Comparison of ENCODE assay signal across 8 mouse cellular contexts in genomic region chr3:89270891-89271290, GRCm38 (mm10). TPM values are rescaled to one million over a fixed set of nuclear protein-coding genes. Genes with fewer than 3 reads are reported as not detected.
DNase-seq lines count a peak whose midpoint lies in the region; ATAC-seq and TF ChIP-seq lines count a peak whose summit lies in the region.

No protein-coding gene starts in this region.

- peak overlapping the region; percentile 60 for H3K4me3 ChIP-seq in forebrain, embryonic 15.5 days
- H3K4me3 ChIP-seq in hindbrain, embryonic 14.5 days (replicated peaks; ENCODE audit: low read length) = peak overlapping the region; percentile 54; the same call in 1 of the 2 replicates
- peak overlapping the region; percentile 42 for H3K4me3 ChIP-seq in limb, embryonic 11.5 days (ENCODE audit: low read depth, low read length)
- H3K4me3 ChIP-seq in midbrain, postnatal 0 days (ENCODE audit: low read depth, low read length) = peak overlapping the region; percentile 54

- 53% methylated on average over 6 of the region's 6 CpGs for WGBS in forebrain, embryonic 15.5 days
- 70% methylated on average over 6 of the region's 6 CpGs for WGBS in hindbrain, embryonic 14.5 days
- WGBS in limb, embryonic 11.5 days = 79% methylated on average over 6 of the region's 6 CpGs
- 65% methylated on average over 6 of the region's 6 CpGs for WGBS in midbrain, postnatal 0 days

- peak overlapping the region; percentile 76 for H3K9ac ChIP-seq in forebrain, embryonic 15.5 days (replicated peaks)
- no peak overlapping the region; the same call in 1 of the 2 replicates for H3K9ac ChIP-seq in hindbrain, embryonic 14.5 days
- H3K9ac ChIP-seq in limb, embryonic 11.5 days (ENCODE audit: low read length) = peak overlapping the region; percentile 78
- H3K9ac ChIP-seq in midbrain, postnatal 0 days (replicated peaks; ENCODE audit: low read length, poor library complexity, severe bottlenecking) = peak overlapping the region; percentile 76; the same call in 1 of the 2 replicates

- no peak for ATAC-seq in forebrain, embryonic 15.5 days (replicated peaks)
- ATAC-seq in hindbrain, embryonic 14.5 days (ENCODE audit: low FRiP score) = no peak
- no peak for ATAC-seq in limb, embryonic 11.5 days (ENCODE audit: insufficient number of reproducible peaks, low FRiP score, low TSS enrichment, low read depth)
- no peak for ATAC-seq in midbrain, postnatal 0 days (ENCODE audit: low FRiP score)

- H3K27me3 ChIP-seq in forebrain, embryonic 15.5 days = no peaks in the 10 kb centered on the region
- H3K27me3 ChIP-seq in hindbrain, embryonic 14.5 days (ENCODE audit: control insufficient read depth, insufficient read depth, low read length) = no peaks in the 10 kb centered on the region
- H3K27me3 ChIP-seq in limb, embryonic 11.5 days (ENCODE audit: control insufficient read depth, insufficient read depth, low read length) = no peaks in the 10 kb centered on the region
- H3K27me3 ChIP-seq in midbrain, postnatal 0 days (ENCODE audit: insufficient read depth, low read length) = no peaks in the 10 kb centered on the region

- TF ChIP-seq CTCF in midbrain, postnatal 0 days (IDR thresholded peaks at IDR 0.05) = no peak

- H3K27ac ChIP-seq in forebrain, embryonic 15.5 days (replicated peaks) = peak overlapping the region; percentile 72
- H3K27ac ChIP-seq in hindbrain, embryonic 14.5 days = no peak overlapping the region
- peak overlapping the region; percentile 66; the same call in 1 of the 2 replicates for H3K27ac ChIP-seq in limb, embryonic 11.5 days (replicated peaks; ENCODE audit: low read depth, low read length)
- 0 out of 2 replicates have a peak overlapping the region, but pooled peaks have one; percentile 63 for H3K27ac ChIP-seq in midbrain, postnatal 0 days (ENCODE audit: low read depth, low read length)

- DNase-seq in kidney, adult 9 months = peak; percentile 44
- no peak for DNase-seq in kidney, adult 18-20 months
- DNase-seq in adrenal gland, postnatal 25 days = peak; percentile 69
- no peak for DNase-seq in hindbrain, embryonic 14.5 days (ENCODE audit: low spot score)
- no peak for DNase-seq in limb, embryonic 11.5 days (ENCODE audit: low spot score)
- no peak for DNase-seq in midbrain, postnatal 0 days (ENCODE audit: low spot score)
- DNase-seq in thymus, postnatal 10 days (ENCODE audit: low spot score in 2 of 2) = no peak

- no peaks in the 10 kb centered on the region for H3K36me3 ChIP-seq in forebrain, embryonic 15.5 days
- H3K36me3 ChIP-seq in hindbrain, embryonic 14.5 days (replicated peaks; ENCODE audit: control insufficient read depth, insufficient read depth) = no peaks in the 10 kb centered on the region
- no peaks in the 10 kb centered on the region for H3K36me3 ChIP-seq in limb, embryonic 11.5 days (ENCODE audit: control insufficient read depth, insufficient read depth, low read length)
- 0 out of 2 replicates have a peak, but pooled peaks cover 3% of the 10 kb centered on the region for H3K36me3 ChIP-seq in midbrain, postnatal 0 days (ENCODE audit: insufficient read depth, low read length)

- H3K9me3 ChIP-seq in forebrain, embryonic 15.5 days = no peaks in the 10 kb centered on the region
- H3K9me3 ChIP-seq in hindbrain, embryonic 14.5 days (ENCODE audit: control insufficient read depth, low read length) = no peaks in the 10 kb centered on the region
- no peaks in the 10 kb centered on the region for H3K9me3 ChIP-seq in limb, embryonic 11.5 days (ENCODE audit: control insufficient read depth, low read length)
- H3K9me3 ChIP-seq in midbrain, postnatal 0 days (ENCODE audit: low read length) = no peaks in the 10 kb centered on the region

- H3K4me2 ChIP-seq in forebrain, embryonic 15.5 days (replicated peaks) = peak overlapping the region; percentile 87
- H3K4me2 ChIP-seq in hindbrain, embryonic 14.5 days (replicated peaks) = peak overlapping the region; percentile 89
- peak overlapping the region; percentile 77; the same call in 1 of the 2 replicates for H3K4me2 ChIP-seq in limb, embryonic 11.5 days (ENCODE audit: low read depth, severe bottlenecking)
- peak overlapping the region; percentile 72 for H3K4me2 ChIP-seq in midbrain, postnatal 0 days (ENCODE audit: low read depth, low read length, poor library complexity, severe bottlenecking)

- H3K4me1 ChIP-seq in forebrain, embryonic 15.5 days = peaks cover 40% of the 10 kb centered on the region
- peaks cover 24% of the 10 kb centered on the region for H3K4me1 ChIP-seq in hindbrain, embryonic 14.5 days (replicated peaks; ENCODE audit: control insufficient read depth, insufficient read depth, low read length)
- H3K4me1 ChIP-seq in limb, embryonic 11.5 days (ENCODE audit: control insufficient read depth, insufficient read depth, low read length) = peaks cover 15% of the 10 kb centered on the region
- peaks cover 11% of the 10 kb centered on the region; the same call in 1 of the 2 replicates for H3K4me1 ChIP-seq in midbrain, postnatal 0 days (ENCODE audit: insufficient read depth, low read length)

RNA-seq across cellular contexts. Expression of gene Slc50a1, which starts 0.5 kb away (rescaled TPM):
- 44.7 and 51.4 TPM in 2 replicates for total RNA-seq in adrenal gland, postnatal 25 days (2021)
- 35.4 and 40.6 TPM in 2 replicates for polyA plus RNA-seq in forebrain, embryonic 15.5 days (2015; fragmentation: Nextera tagmentation; extraction: Ambion mirVana)
- polyA plus RNA-seq in hindbrain, embryonic 14.5 days (2014; fragmentation: Nextera tagmentation; extraction: Ambion mirVana) = 36.0 and 38.8 TPM in 2 replicates
- 46.4 and 47.2 TPM in 2 replicates for polyA plus RNA-seq in limb, embryonic 11.5 days (2014; fragmentation: Nextera tagmentation; extraction: Ambion mirVana)
- 22.8 and 32.0 TPM in 2 replicates for total RNA-seq in midbrain, postnatal 0 days (2014; rRNA removed)
- polyA plus RNA-seq in midbrain, postnatal 0 days (2015; fragmentation: Nextera tagmentation; extraction: Ambion mirVana) = 42.4 and 48.7 TPM in 2 replicates

RNA-seq across cellular contexts. Expression of gene Efna1, which starts 10.1 kb away (rescaled TPM):
- total RNA-seq in adrenal gland, postnatal 25 days (2021) = 11.6 and 17.2 TPM in 2 replicates
- 9.2 and 9.9 TPM in 2 replicates for polyA plus RNA-seq in forebrain, embryonic 15.5 days (2015; fragmentation: Nextera tagmentation; extraction: Ambion mirVana)
- polyA plus RNA-seq in hindbrain, embryonic 14.5 days (2014; fragmentation: Nextera tagmentation; extraction: Ambion mirVana) = 9.4 and 10.8 TPM in 2 replicates
- polyA plus RNA-seq in limb, embryonic 11.5 days (2014; fragmentation: Nextera tagmentation; extraction: Ambion mirVana) = 42.4 and 47.7 TPM in 2 replicates
- 6.6 and 7.1 TPM in 2 replicates for total RNA-seq in midbrain, postnatal 0 days (2014; rRNA removed)
- polyA plus RNA-seq in midbrain, postnatal 0 days (2015; fragmentation: Nextera tagmentation; extraction: Ambion mirVana) = 8.9 and 9.4 TPM in 2 replicates

RNA-seq across cellular contexts. Expression of gene Dpm3, which starts 11.7 kb away (rescaled TPM):
- total RNA-seq in adrenal gland, postnatal 25 days (2021) = 106 and 137 TPM in 2 replicates
- 76.5 and 89.6 TPM in 2 replicates for polyA plus RNA-seq in forebrain, embryonic 15.5 days (2015; fragmentation: Nextera tagmentation; extraction: Ambion mirVana)
- 80.7 and 94.4 TPM in 2 replicates for polyA plus RNA-seq in hindbrain, embryonic 14.5 days (2014; fragmentation: Nextera tagmentation; extraction: Ambion mirVana)
- 93.3 and 106 TPM in 2 replicates for polyA plus RNA-seq in limb, embryonic 11.5 days (2014; fragmentation: Nextera tagmentation; extraction: Ambion mirVana)
- total RNA-seq in midbrain, postnatal 0 days (2014; rRNA removed) = 198 and 223 TPM in 2 replicates
- 69.4 and 81.1 TPM in 2 replicates for polyA plus RNA-seq in midbrain, postnatal 0 days (2015; fragmentation: Nextera tagmentation; extraction: Ambion mirVana)

RNA-seq across cellular contexts. Expression of gene Trim46, which starts 24.8 kb away (rescaled TPM):
- 2.6 and 3.2 TPM in 2 replicates for total RNA-seq in adrenal gland, postnatal 25 days (2021)
- polyA plus RNA-seq in forebrain, embryonic 15.5 days (2015; fragmentation: Nextera tagmentation; extraction: Ambion mirVana) = 57.7 and 58.7 TPM in 2 replicates
- 65.8 and 66.5 TPM in 2 replicates for polyA plus RNA-seq in hindbrain, embryonic 14.5 days (2014; fragmentation: Nextera tagmentation; extraction: Ambion mirVana)
- polyA plus RNA-seq in limb, embryonic 11.5 days (2014; fragmentation: Nextera tagmentation; extraction: Ambion mirVana) = 4.0 and 5.5 TPM in 2 replicates
- 112 and 124 TPM in 2 replicates for total RNA-seq in midbrain, postnatal 0 days (2014; rRNA removed)
- polyA plus RNA-seq in midbrain, postnatal 0 days (2015; fragmentation: Nextera tagmentation; extraction: Ambion mirVana) = 69.1 TPM in 2 replicates

RNA-seq across cellular contexts. Expression of gene Krtcap2, which starts 25.1 kb away (rescaled TPM):
- total RNA-seq in adrenal gland, postnatal 25 days (2021) = 126 and 127 TPM in 2 replicates
- polyA plus RNA-seq in forebrain, embryonic 15.5 days (2015; fragmentation: Nextera tagmentation; extraction: Ambion mirVana) = 192 and 205 TPM in 2 replicates
- polyA plus RNA-seq in hindbrain, embryonic 14.5 days (2014; fragmentation: Nextera tagmentation; extraction: Ambion mirVana) = 209 and 224 TPM in 2 replicates
- polyA plus RNA-seq in limb, embryonic 11.5 days (2014; fragmentation: Nextera tagmentation; extraction: Ambion mirVana) = 272 and 295 TPM in 2 replicates
- total RNA-seq in midbrain, postnatal 0 days (2014; rRNA removed) = 74.7 and 93.9 TPM in 2 replicates
- 219 TPM in 2 replicates for polyA plus RNA-seq in midbrain, postnatal 0 days (2015; fragmentation: Nextera tagmentation; extraction: Ambion mirVana)

Comparison
In these comparisons a context has a peak if more than half of its experiments do, and no peak if none do; other contexts are left out.
1. DNase-seq: peak in kidney, adult 9 months (single experiment) and adrenal gland, postnatal 25 days (single experiment); none in kidney, adult 18-20 months (single experiment), hindbrain, embryonic 14.5 days (single experiment), limb, embryonic 11.5 days (single experiment), midbrain, postnatal 0 days (single experiment) and thymus, postnatal 10 days (0 of 2).
2. Peak in every context shown above with its lines, with median percentiles within 50 percentile points of each other: H3K4me2 ChIP-seq and H3K4me3 ChIP-seq.